Mouse (Mus musculus): ENCODE results near the gene Tmem120a. TPM values are rescaled to one million over a fixed set of nuclear protein-coding genes. Genes with fewer than 3 reads are reported as not detected.

Tmem120a gene
- 100 to 1,000 TPM in 1 of 2 experiments, 10 to 100 TPM in 1; 50.4 to 118 TPM for polyA plus RNA-seq (2012; fragmentation: generic; extraction: Trizol)

DNA sequence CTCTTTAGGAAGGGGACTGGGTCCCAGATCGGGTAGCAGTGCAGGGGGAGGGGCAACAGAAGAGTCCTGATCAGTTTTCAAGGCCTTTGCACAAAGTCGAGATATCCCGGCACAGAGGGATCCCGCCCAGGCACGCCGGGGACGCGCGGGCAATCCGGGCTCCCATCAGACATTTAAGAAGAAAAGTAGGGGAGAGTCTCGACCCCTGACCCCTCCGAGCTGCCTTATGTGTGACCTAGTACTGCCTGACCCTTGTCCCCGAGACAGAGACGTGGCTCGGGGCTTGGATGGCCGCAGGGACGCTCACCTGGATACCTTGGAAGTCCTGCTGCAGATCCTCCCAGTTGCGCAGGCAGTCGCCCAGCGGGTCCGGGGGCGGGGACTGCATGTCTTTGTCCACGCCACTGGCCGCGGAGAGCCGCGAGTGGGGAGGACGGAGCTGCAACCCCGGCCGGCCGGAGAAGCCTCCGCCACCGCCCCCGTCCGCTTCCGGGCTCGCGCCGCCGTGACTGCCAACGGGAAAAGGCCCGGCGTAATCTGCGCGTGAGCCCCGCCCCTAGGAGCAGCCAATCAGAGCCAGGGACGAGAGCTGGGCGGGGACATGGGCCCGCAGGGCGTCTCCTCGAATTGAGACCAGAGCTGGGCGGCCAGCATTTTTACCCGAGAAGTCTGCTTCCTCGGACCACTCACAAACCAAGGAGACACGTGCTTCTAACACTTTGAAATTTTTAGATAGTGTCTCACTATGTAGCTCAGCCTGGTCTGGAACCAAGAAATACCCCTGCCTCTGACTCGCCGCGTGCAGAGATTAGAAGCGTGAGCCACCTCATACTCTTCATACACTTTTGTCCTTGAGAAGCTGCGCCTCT lies at the start of gene Tmem120a:
Gene Tmem120a, minus strand, starts transcription at position 708 of the 869 bp plus-strand sequence.

GRCm38 (mm10) chr5:135778471-135779445 lies 34.5 kb upstream of the Tmem120a start, which contains the start of gene Mdh2:
TSS of gene Mdh2 (plus strand) at chr5:135778480.

GRCm38 (mm10) chr5:135777796-135778470 lies 33.7 kb upstream of the Tmem120a start, which contains the start of gene Styxl1:
TSS of gene Styxl1 (minus strand) at chr5:135778385.

Other genes with a start within 250 kb of the Tmem120a start
- gene Hip1, start 199.3 kb downstream of the Tmem120a start, polyA plus RNA-seq (2012; fragmentation: generic; extraction: Trizol): 10 to 100 TPM in 1 of 2 experiments, 1 to 10 TPM in 1; 7.4 to 16.2 TPM
- not detected for gene Ccl26, start 180.9 kb downstream of the Tmem120a start, polyA plus RNA-seq (2012; fragmentation: generic; extraction: Trizol)
- gene Ccl24, start 171.4 kb downstream of the Tmem120a start, polyA plus RNA-seq (2012; fragmentation: generic; extraction: Trizol): not detected
- gene Rhbdd2, start 111.8 kb downstream of the Tmem120a start, polyA plus RNA-seq (2012; fragmentation: generic; extraction: Trizol): 10 to 100 TPM in 1 of 2 experiments, 1 to 10 TPM in 1; 7.8 to 14.4 TPM
- 10 to 100 TPM; 61.0 to 74.2 TPM for gene Por, start 74.4 kb downstream of the Tmem120a start, polyA plus RNA-seq (2012; fragmentation: generic; extraction: Trizol)
- gene Styxl1, start 33.9 kb upstream of the Tmem120a start, polyA plus RNA-seq (2012; fragmentation: generic; extraction: Trizol): under 1 TPM; 0.05 to 0.77 TPM
- gene Mdh2, start 34.0 kb upstream of the Tmem120a start, polyA plus RNA-seq (2012; fragmentation: generic; extraction: Trizol): 100 to 1,000 TPM; 352 to 529 TPM
- under 1 TPM in 1 of 2 experiments, not detected in 1; 0.01 TPM for gene Srrm3, start 62.4 kb upstream of the Tmem120a start, polyA plus RNA-seq (2012; fragmentation: generic; extraction: Trizol)
- gene Hspb1, start 143.5 kb upstream of the Tmem120a start, polyA plus RNA-seq (2012; fragmentation: generic; extraction: Trizol): 1 to 10 TPM; 1.3 to 1.4 TPM
- gene Ywhag, start 190.2 kb upstream of the Tmem120a start, polyA plus RNA-seq (2012; fragmentation: generic; extraction: Trizol): 100 to 1,000 TPM in 1 of 2 experiments, 10 to 100 TPM in 1; 60.4 to 122 TPM
- gene Ssc4d, start 230.1 kb upstream of the Tmem120a start, polyA plus RNA-seq (2012; fragmentation: generic; extraction: Trizol): 1 to 10 TPM; 3.7 to 9.4 TPM
- gene Zp3, start 235.7 kb upstream of the Tmem120a start, polyA plus RNA-seq (2012; fragmentation: generic; extraction: Trizol): 1 to 10 TPM in 1 of 2 experiments, under 1 TPM in 1; 0.02 to 1.0 TPM